In genomic region chr1:131239576-131240193, GRCm38 (mm10) we compare ENCODE assay signal across 11 mouse cellular contexts. TPM values are rescaled to one million over a fixed set of nuclear protein-coding genes. Genes with fewer than 3 reads are reported as not detected.
DNase-seq lines count a peak whose midpoint lies in the region; ATAC-seq and TF ChIP-seq lines count a peak whose summit lies in the region.
"Had no signal": no experiment of that assay in that cellular context is flagged by ENCODE, and none has a peak within 500 bp of the region (broad histone marks: within the 10 kb centered on the region; RNA-seq: fewer than 3 reads in every experiment).

No protein-coding gene starts in this region.

- peak overlapping the region; percentile 63 for H3K27ac ChIP-seq in lung, embryonic 15.5 days
- peak overlapping the region; percentile 87 for H3K27ac ChIP-seq in embryonic fibroblast, embryonic 13.5 days (ENCODE audit: insufficient read depth, low read length)
- peak overlapping the region; percentile 30; the same call in 1 of the 2 replicates for H3K27ac ChIP-seq in neural tube, embryonic 15.5 days (replicated peaks)
- no peak overlapping the region for H3K27ac ChIP-seq in forebrain, embryonic 14.5 days (ENCODE audit: low read depth, low read length)
- H3K27ac ChIP-seq: intestine, embryonic 15.5 days had no signal

- peaks cover 29% of the 10 kb centered on the region for H3K27me3 ChIP-seq in lung, embryonic 15.5 days
- peaks cover 22% of the 10 kb centered on the region for H3K27me3 ChIP-seq in neural tube, embryonic 15.5 days (replicated peaks)
- peaks cover 15% of the 10 kb centered on the region for H3K27me3 ChIP-seq in forebrain, embryonic 14.5 days (replicated peaks; ENCODE audit: control insufficient read depth, insufficient read depth, low read length)

- no peak for TF ChIP-seq CTCF in embryonic fibroblast, embryonic 13.5 days (IDR thresholded peaks at IDR 0.05; ENCODE audit: borderline replicate concordance, insufficient read depth, low read length)

- H3K4me2 ChIP-seq in lung, embryonic 15.5 days = no peak overlapping the region
- no peak overlapping the region for H3K4me2 ChIP-seq in neural tube, embryonic 15.5 days
- no peak overlapping the region for H3K4me2 ChIP-seq in forebrain, embryonic 14.5 days (ENCODE audit: low read length)
- H3K4me2 ChIP-seq: embryonic facial prominence, embryonic 15.5 days; intestine, embryonic 15.5 days; stomach, embryonic 15.5 days had no signal

- H3K4me3 ChIP-seq in lung, embryonic 15.5 days = no peak overlapping the region
- H3K4me3 ChIP-seq in embryonic fibroblast, embryonic 13.5 days (ENCODE audit: insufficient read depth, low read length) = no peak overlapping the region
- no peak overlapping the region for H3K4me3 ChIP-seq in neural tube, embryonic 15.5 days (replicated peaks)
- H3K4me3 ChIP-seq in forebrain, embryonic 14.5 days (ENCODE audit: low read depth, low read length) = no peak overlapping the region
- H3K4me3 ChIP-seq: embryonic facial prominence, embryonic 15.5 days; intestine, embryonic 15.5 days; stomach, embryonic 15.5 days had no signal

- no peak for TF ChIP-seq POLR2A in embryonic fibroblast, embryonic 13.5 days (IDR thresholded peaks at IDR 0.05; ENCODE audit: low read depth, low read length)

- H3K9me3 ChIP-seq in lung, embryonic 15.5 days = no peaks in the 10 kb centered on the region
- no peaks in the 10 kb centered on the region for H3K9me3 ChIP-seq in neural tube, embryonic 15.5 days (replicated peaks)
- no peaks in the 10 kb centered on the region for H3K9me3 ChIP-seq in forebrain, embryonic 14.5 days (replicated peaks; ENCODE audit: control insufficient read depth, low read length)
- H3K9me3 ChIP-seq: embryonic facial prominence, embryonic 15.5 days; intestine, embryonic 15.5 days; stomach, embryonic 15.5 days had no signal

- H3K9ac ChIP-seq in lung, embryonic 15.5 days = no peak overlapping the region
- no peak overlapping the region for H3K9ac ChIP-seq in neural tube, embryonic 15.5 days (replicated peaks)
- no peak overlapping the region for H3K9ac ChIP-seq in forebrain, embryonic 14.5 days (ENCODE audit: low read length)
- H3K9ac ChIP-seq: embryonic facial prominence, embryonic 15.5 days; intestine, embryonic 15.5 days; stomach, embryonic 15.5 days had no signal

- H3K36me3 ChIP-seq in lung, embryonic 15.5 days = no peaks in the 10 kb centered on the region
- no peaks in the 10 kb centered on the region for H3K36me3 ChIP-seq in neural tube, embryonic 15.5 days
- H3K36me3 ChIP-seq in forebrain, embryonic 14.5 days (ENCODE audit: control insufficient read depth, insufficient read depth, low read length) = no peaks in the 10 kb centered on the region
- H3K36me3 ChIP-seq: embryonic facial prominence, embryonic 15.5 days; intestine, embryonic 15.5 days; stomach, embryonic 15.5 days had no signal

- DNase-seq in cerebellum, postnatal 4 days (ENCODE audit: low spot score in 2 of 2) = no peak
- DNase-seq in lung, postnatal 4 days = no peak
- DNase-seq in forebrain, embryonic 14.5 days (ENCODE audit: low spot score) = no peak
- DNase-seq in kidney, postnatal 10 days = no peak

- ATAC-seq in cerebellum, adult (ENCODE audit: insufficient number of reproducible peaks, low FRiP score, low TSS enrichment) = peak; percentile 38
- no peak for ATAC-seq in lung, embryonic 15.5 days (ENCODE audit: borderline replicate concordance, extremely low read depth, low FRiP score, low TSS enrichment)
- ATAC-seq in neural tube, embryonic 15.5 days (ENCODE audit: low FRiP score) = no peak
- no peak for ATAC-seq in forebrain, embryonic 14.5 days

- 67% methylated on average over 12 of the region's 12 CpGs for WGBS in lung, embryonic 15.5 days
- WGBS in neural tube, embryonic 15.5 days = 51% methylated on average over 12 of the region's 12 CpGs
- 44% methylated on average over 12 of the region's 12 CpGs for WGBS in forebrain, embryonic 14.5 days

- H3K4me1 ChIP-seq in lung, embryonic 15.5 days = peaks cover 43% of the 10 kb centered on the region
- peaks cover 27% of the 10 kb centered on the region for H3K4me1 ChIP-seq in embryonic fibroblast, embryonic 13.5 days (ENCODE audit: control insufficient read depth, insufficient read depth, low read length)
- H3K4me1 ChIP-seq in neural tube, embryonic 15.5 days = peaks cover 39% of the 10 kb centered on the region
- H3K4me1 ChIP-seq in forebrain, embryonic 14.5 days (ENCODE audit: control insufficient read depth, insufficient read depth, low read length) = peaks cover 3% of the 10 kb centered on the region; the same call in 1 of the 2 replicates

RNA-seq across cellular contexts. Expression of gene Rassf5, which starts 5.4 kb away (rescaled TPM):
- 4.2 and 6.5 TPM in 2 replicates for polyA plus RNA-seq in lung, embryonic 15.5 days (2015; fragmentation: Nextera tagmentation; extraction: Ambion mirVana)
- polyA plus RNA-seq in embryonic fibroblast, embryonic 13.5 days (2011; ENCODE audit: insufficient read length, low read depth, missing spikeins) = 11.6 and 15.7 TPM in 2 replicates
- 5.6 and 15.8 TPM in 2 replicates for polyA plus RNA-seq in neural tube, embryonic 15.5 days (2015; fragmentation: Nextera tagmentation; extraction: Ambion mirVana)
- polyA plus RNA-seq in forebrain, embryonic 14.5 days (2014; fragmentation: Nextera tagmentation; extraction: Ambion mirVana) = 1.0 and 1.2 TPM in 2 replicates

RNA-seq across cellular contexts. Expression of gene Ikbke, which starts 39.7 kb away (rescaled TPM):
- polyA plus RNA-seq in lung, embryonic 15.5 days (2015; fragmentation: Nextera tagmentation; extraction: Ambion mirVana) = 2.9 and 4.0 TPM in 2 replicates
- polyA plus RNA-seq in embryonic fibroblast, embryonic 13.5 days (2011; ENCODE audit: insufficient read length, low read depth, missing spikeins) = 14.6 and 16.2 TPM in 2 replicates
- polyA plus RNA-seq in neural tube, embryonic 15.5 days (2015; fragmentation: Nextera tagmentation; extraction: Ambion mirVana) = 0.88 and 3.7 TPM in 2 replicates
- 0.29 and 0.72 TPM in 2 replicates for polyA plus RNA-seq in forebrain, embryonic 14.5 days (2014; fragmentation: Nextera tagmentation; extraction: Ambion mirVana)
